Mouse (Mus musculus): ENCODE measurements at regions not wholly inside any gene's neighbourhood (a gene's known extent, or its start where the extent isn't known, plus 50 kb on each side); places are given as distances from the start of the nearest gene placed in this dataset.

DNA sequence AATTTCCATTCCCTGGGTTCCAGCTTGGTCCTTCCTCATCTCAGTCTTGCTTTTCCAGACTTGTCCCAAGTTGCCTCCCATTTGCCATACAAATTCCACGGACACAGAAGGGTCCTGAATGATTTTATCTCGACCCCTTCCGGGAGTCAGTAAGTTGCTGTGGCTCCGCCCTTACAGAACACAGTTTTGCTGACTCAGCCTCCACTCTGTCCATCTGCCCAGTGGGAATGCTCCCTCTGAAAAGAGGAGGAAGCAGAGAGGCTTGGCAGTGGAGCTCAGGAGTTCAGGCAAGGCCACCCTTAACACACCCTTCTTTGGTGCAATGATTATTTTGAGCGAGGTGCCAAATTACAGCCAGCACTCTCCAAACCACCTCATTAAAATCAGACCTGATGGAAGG, 213.9 kb upstream of the Prok2 start:
- no peak for DNase-seq (ENCODE audit: low spot score)

DNA sequence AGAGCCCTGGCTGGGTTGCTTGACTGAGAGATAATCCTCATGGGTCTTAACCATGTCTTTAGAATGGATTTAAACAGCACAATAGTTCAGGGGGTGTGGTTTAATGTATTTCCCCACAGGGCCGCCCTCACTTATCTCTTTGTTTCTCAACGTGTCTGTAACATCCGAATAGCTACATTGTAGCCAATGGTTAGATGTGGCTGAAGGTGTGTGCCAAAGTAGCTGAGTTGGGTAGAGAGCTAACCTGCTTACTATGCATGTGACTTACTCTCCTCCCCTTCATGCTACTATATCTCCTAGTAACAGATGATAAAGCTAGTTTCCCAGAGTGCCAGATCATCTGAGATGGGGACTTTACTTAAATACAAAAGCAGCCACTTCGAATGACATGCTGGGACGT, 213.2 kb upstream of the Prok2 start:
- no peak for DNase-seq (ENCODE audit: low spot score)

DNA sequence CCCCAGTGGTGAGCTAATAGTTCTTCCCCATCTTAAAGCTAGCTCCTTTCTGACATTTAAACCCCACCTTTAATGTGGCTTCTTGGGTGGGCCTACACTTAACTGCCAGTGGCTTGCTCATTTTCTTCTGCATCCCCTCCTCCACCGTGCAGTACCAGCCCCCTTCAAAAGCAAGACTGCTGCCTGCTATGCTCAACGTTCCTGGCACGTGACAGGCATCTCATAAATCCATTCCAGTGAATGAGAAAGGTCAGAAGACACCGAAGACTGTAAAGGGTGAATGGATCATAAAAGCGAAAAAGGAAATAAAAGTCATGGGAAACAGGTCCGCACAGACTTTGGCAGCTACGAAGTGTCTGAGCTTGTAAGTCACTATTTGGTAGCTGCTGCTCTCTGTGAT, 212.8 kb upstream of the Prok2 start:
- no peak for DNase-seq (ENCODE audit: low spot score)

DNA sequence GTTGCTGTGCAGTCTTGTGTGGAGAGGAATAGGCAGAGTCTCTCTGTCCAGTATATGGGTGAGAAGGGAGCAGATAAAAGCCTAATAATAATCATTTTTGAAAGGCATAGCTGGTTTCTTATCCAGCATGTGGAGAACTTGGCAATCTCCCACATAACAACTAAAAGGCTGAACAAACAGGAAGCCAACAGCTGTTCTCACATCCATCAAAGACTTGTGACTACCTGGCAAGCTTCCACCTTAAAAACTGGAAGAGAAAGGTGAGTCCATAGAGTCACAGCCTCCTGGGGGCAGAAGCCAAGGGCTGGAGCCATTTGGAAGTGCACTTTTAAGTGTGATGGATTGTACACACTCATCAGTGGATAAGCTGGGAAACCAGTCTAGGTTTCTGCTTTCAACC, 210.5 kb upstream of the Prok2 start:
- no peak for DNase-seq (ENCODE audit: low spot score)

DNA sequence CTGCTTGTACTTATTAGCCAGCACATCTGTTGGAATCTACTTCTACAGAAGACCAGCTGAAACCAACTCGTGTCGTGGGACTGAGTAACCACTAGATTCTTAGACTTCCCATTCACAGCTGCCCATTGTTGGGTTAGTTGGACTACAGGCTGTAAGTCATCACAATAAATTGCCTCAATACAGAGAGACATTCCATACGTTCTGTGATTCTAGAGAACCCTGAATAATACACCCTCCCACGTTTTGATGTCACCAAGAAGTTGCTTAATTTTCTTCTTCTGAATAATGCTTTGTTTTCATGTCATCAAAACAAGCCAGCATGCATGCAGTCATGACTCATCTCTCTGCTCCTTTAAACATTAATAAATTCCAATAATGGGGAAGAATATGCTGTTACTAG, 209.2 kb upstream of the Prok2 start:
- DNase-seq (ENCODE audit: low spot score) = no peak

DNA sequence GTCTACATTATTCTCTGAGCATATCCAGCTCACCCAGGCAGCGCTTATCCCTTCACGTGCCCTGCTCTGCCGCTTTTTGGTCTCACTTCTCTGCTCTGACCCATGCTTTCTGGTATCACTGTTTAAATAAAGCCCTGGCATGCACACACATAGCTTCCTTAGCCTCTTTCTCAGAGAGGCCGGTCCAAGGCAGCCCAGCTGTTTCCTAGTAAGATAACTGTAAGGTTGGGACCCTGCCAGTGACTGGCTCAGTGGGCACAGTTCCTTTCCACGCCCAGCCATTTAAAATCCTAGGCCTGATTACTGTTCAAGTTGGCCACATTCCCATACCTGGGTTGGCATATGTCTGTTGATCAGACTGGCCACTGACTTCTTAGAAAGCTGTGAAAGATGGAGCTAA, 208.2 kb upstream of the Prok2 start:
- no peak for DNase-seq (ENCODE audit: low spot score)

DNA sequence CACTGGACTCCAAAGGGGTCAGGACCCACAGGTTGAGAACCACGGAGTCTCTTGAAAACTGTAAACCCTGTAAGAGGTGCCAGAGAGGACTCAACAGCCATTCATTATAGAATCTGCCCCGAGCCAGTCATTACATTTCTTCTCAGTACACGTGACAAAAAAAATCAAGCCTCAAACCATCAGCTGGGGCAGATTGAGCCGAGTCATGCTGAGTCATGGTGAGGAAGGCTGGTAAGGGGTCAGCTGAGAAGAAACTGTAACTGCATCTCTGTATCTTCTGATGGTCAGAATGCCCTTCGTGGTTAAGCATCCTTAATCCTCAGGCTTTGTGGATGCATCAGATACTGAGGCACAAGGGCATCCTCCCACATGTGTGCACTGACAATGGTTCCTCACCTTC, 207.2 kb upstream of the Prok2 start:
- no peak for DNase-seq (ENCODE audit: low spot score)

DNA sequence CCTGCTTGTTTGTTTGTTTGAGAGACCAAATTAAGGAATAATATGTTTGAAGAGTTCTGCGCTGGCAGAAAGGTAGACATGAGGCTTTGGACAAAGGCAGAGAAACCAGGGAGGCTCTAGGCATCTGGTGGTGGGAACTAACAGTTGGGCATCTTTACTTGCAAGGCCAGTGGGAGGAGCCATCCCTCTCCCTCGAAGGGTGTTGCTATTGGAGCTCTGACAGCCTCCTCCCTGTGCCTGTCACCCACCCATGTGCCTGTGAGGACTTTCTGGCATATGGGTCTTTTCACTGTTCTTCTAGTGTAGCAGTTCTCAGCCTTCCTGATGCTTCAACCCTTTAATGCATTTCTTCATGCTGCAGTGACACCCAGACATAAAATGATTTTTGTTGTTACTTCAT, 206.7 kb upstream of the Prok2 start:
- no peak for DNase-seq (ENCODE audit: low spot score)

DNA sequence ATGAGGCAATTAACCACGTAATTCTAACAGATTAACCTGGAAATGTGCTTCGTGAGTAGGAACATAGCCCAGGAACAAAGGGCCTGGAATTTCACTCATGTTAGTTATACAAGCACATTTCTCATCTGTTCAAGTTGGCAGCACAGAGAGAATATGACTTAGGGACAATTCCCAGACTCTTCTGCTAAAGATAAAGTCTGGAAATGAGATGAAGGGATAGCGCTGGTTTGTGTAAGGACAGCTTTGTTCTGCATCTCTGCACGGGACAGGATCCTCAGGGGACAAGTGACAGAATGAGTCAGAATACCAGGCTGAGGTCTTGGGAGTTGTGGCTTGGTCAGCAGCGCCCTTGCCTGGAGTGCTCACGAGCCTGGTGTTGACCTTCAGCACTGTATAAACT, 206.2 kb upstream of the Prok2 start:
- DNase-seq (ENCODE audit: low spot score) = no peak

DNA sequence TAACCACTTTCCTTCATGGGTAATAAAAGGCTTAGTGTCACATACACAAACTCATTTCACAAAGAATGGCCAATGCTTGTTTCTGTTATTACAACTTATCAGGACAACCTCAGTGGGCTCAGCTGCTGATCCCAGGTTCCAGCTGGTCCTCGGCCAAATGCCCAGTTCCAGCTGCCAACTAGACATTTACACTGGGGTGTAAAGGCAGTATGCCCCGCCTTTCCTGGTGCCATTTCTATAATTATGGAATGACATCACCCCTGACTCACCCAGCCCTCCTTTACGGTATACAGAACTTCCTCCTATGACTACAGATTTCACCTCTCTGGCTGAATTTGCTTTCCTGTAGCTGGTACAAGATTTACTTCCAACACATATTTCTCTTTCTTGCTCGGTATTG, 205.4 kb upstream of the Prok2 start:
- DNase-seq (ENCODE audit: low spot score) = no peak

DNA sequence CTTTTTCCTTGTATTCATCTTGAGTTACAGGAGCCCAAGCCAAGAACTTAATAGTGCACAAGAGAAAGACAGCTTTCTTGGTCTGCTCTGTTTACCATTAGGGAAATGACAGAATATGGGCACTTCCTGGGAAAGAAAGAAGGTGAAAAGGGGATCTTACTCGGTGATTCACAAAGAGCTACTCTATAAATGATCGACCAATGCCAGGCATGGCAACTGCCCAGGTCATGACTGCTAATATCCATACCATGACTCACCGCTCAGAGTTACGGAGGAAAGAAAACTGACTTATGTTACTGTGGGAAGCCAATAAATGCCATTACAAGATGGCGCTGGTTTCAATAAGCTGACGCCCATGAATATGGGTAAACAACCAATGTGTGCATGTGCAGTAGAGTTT, 204.1 kb upstream of the Prok2 start:
- DNase-seq (ENCODE audit: low spot score) = no peak

DNA sequence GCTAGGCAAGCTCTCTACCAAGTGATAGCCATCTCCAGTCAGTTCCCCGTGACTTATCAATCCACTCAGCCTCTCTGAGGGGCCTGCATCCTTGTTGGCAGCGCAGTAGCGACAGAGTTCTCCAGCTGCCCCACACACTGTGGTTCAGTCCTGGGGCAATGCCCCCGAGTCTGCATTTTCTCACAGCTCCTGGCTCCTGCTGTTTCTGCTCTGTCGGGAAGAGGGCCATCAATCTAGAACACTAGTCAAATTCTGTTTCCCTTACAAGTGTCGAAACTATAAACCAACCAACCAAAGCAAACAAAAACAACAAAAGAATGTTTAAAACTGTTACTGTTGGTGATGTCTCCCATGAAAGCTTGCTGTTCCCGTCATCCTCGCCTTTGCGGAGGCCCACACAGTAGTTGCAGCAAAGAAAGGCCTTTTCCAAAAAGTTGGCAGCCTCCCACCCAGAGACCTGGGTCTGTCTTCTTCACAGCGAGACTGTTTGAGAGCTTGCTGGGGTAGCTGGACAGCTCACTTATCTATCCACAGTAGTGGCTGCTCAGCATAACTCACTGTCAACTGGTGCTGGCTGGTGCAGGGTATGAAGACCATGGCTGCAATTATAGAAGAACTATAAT, 201.9 kb upstream of the Prok2 start:
- no peak for DNase-seq (ENCODE audit: low spot score)

DNA sequence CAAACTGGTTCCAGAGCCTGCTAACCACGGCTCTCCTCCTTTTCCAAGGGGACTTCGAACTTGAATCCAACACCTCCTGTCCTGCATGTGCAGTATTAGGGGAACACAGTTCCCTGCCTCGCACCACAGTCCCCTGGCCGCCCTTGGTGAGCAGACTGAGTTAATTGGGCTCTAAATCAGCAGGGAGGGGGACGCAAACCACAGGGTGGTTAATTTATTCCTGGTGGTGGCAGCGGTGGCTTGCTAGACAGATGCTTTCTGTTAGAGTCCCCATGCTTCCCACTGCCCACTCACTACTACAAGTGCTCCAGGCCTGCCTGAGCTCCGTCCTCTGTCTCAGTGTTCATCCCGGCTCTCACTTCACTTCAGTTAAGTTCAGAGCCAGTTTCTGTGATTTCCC, 198.0 kb upstream of the Prok2 start:
- no peak for DNase-seq (ENCODE audit: low spot score)

DNA sequence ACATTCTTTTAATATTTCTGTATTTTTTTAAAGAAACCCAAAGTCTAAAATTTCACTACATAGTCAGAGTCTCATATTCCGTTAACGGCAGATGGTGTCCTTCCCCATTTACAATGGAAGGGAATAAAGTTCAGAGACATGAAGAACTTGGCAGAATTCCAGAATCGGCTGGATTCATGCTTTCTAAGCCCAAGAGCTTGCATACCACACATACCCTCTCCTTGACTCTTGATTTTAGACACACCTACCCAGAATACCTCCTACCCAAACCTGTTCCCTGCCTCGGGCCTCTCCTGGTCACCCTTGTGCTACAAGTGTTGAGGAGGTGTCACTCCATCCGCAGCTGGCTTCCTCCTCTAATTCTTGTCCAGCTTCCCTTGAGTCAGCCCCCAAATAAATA, 195.8 kb upstream of the Prok2 start:
- no peak for DNase-seq (ENCODE audit: low spot score)

DNA sequence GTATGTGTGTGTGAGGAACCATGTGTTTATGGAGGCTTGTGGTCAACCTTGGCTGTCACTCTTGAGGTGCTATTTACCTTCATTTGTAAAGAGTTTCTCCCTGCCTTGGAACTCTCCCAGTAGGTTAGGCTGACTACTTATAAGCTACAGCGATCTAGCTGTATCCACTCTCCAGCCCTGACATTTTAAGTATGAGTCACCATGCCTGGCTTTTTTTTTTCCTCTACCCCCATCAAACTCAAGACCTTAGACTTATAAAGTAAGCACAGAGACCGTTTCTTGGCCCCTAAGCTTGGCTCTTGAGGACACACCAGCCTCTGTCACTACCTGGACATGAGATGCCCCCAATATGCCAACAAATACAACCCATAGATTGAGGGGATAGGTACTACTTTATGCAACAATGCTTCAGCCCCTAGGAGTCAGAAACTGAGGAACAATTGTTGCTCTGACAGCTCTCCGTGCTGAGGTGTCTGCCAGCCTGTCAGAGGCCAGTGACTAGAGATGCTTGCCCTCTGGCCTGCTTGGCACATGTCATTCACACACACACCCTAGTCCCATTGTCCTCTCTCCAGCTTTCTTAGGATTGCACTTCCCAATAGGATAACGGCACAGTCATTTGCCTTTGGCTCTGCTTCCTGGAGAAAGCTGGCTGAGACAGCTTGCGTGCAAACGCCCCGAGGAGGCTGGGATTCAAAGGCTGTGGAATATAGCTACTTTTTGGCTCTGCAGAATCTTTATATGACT, 193.8 kb upstream of the Prok2 start:
- no peak for DNase-seq (ENCODE audit: low spot score)

DNA sequence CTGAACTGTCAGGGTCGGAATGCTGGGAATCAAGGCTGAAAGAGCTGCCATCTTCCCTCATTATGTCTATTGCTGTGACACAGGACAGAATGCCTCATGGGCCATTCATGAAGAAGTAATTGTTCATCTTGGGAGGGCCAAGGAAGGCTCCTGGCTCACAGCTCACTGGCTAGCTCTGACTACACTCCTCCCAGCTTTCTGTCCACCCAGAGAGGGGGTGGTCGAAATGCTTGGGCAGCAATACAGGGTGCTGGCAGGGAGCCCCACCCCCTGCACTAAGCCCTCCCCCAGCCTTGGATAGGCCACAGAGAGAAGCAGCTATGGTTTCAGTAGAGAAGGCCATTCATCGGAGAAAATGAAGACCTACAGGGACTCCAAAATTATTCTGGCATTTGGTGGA, 192.2 kb upstream of the Prok2 start:
- DNase-seq (ENCODE audit: low spot score) = no peak

DNA sequence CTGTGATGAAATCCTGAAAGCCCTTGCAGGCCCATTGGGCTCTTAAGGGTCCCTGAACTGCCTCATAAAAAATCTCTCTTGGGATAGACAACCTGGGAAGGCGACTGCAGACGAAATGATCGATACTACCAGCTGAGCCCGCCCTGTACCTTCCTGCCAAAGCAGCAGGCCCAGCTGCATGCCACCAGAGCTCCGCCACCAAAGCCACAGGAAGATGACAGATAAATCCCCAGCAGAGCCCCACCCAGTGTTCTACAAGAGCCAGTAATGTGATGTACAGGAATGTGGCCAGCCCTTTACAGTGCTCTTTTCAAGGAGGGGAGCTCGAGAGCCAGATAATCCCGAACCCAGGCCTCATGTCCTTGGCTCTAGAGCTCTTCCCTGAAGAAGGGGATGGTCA, 183.7 kb upstream of the Prok2 start:
- DNase-seq (ENCODE audit: low spot score) = no peak

DNA sequence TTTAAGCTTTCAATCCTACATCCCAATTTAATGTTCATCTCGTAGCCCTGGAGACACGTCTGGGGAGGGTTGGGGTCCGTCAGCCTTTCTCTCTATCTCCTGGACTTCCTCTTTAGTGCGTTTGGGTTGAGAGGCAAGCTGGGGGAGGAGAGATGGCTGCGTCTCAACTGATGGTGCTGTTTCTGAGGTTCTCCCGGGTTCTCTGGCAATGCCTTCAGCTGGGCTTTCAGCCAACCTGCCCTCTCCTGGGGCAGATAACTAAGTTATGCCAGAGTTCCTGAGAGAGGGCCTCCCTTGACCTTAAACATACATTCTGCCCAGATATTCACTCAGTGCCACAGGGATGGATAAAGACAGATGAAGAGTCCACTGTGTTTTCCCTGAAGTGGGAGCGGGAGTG, 183.3 kb upstream of the Prok2 start:
- DNase-seq (ENCODE audit: low spot score) = no peak

DNA sequence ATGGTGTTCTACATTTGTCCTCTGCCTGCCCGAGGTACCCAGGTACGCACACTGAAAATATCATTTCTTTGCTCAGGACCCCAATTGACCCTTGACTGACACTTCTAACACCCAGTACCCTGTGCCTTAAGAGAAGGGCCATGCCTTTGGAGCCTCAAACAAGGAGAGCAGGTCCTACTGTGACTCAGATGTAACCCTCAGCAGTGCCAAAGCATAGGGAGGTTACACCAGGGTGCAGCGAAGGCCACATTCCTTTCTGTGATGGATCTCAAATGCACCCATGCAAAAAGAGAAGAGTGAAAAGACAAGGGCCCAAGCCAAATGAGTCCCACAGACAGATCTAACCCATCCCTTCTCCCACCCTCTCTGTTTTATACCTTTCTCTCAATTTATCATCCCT, 181.9 kb upstream of the Prok2 start:
- DNase-seq (ENCODE audit: low spot score) = no peak

DNA sequence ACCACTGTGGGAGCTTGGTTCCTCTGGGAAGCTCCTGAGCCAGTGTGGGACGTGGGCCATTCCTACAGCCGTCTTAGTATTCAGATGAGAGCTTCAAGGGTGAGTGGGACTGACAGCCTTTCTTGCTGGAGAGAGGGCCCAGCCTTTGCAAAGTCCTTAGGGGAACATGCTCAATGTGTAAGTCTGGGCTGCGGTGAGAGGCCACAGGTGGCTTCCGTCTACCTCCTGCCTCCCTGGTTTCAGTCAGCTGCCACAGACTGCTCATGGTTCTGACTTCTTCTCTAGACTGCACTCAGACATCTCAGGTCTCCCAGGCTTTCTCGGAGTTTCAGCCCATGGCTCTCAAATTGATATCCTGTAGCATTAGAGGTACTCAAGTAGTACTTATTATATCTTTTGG, 179.0 kb upstream of the Prok2 start:
- DNase-seq (ENCODE audit: low spot score) = no peak

DNA sequence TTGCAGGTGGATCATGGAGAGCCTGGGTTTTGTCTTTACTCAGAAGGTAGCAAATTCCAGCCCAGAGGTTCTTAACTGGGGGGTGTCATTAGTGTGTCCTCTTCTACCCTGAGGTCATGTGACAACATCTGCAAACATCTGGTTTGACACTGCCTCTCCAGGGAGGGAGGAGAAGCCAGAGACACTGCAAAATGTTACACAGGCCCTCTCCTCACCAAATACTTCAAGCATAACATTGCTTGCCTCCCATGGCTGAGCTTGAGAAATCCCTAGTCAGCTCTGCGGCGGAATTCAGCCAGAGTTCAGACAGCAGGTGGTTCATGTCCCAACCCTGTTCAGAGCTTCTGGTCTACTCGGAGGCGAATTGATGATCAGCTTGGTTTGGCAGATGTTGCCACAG, 178.4 kb upstream of the Prok2 start:
- no peak for DNase-seq (ENCODE audit: low spot score)

DNA sequence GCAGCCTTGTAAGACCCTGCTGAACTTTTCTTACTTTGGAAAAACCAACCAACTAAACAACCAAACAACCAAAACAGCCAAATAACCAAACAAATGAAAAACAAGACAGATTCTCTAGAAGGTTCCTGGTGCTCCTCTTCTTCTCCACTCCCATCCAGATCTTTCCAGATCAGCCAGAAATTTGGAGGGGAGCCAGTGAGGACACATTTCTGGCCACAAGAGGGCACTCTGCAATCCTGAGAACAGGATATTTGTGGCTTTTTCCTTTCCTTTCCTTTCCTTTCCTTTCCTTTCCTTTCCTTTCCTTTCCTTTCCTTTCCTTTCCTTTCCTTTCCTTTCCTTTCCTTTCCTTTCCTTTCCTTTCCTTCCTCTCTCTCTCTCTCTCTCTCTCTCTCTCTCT, 177.9 kb upstream of the Prok2 start:
- DNase-seq (ENCODE audit: low spot score) = peak; percentile 85

DNA sequence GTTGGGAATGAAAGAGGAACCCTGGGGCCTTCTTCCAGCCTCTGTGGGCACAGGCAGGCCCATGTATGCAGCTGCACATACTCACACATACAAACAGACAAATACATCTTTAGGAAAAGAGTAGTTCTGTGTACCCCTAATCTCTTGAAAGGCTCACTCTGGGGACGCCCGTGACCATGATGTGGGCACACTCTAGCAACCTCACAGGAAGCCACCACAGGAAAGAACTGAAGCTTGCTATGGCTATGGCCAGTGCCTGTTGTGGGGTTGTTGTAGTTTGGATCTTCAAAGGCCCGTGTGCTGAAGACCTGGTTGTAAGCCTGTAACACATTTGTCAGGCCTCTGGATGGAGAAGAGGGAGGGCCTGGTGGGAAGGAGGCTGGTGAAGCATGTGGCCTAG, 175.4 kb upstream of the Prok2 start:
- no peak for DNase-seq (ENCODE audit: low spot score)

DNA sequence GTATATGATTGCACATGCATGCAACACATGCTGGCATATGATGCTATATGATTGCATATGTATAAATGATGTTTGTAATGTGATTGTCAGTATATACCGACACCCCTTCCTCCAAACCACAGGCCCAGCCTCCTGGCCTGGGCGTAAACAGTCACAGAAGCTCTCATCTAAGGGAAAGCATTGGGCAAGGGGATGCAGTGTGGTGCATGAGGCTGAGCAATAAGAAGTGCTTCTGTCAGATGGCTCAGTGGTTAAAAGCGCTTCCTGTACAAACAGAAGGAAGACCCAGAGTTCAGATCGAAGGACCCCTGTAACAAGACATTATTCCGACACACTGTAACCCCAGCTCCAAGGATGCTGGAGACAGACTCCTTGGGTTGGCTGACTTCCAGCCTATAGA, 175.0 kb upstream of the Prok2 start:
- no peak for DNase-seq (ENCODE audit: low spot score)

Measured in gastrocnemius, adult 18-20 months (tissue).